Mouse (Mus musculus) liver, embryonic 14.5 days (tissue): ENCODE results near the gene Bud13. TPM values are rescaled to one million over a fixed set of nuclear protein-coding genes. Genes with fewer than 3 reads are reported as not detected.

Source experiments
- ATAC-seq: fragments of 200-750 bp; cut with Nextera tagmentation; 2 replicates; pipeline ENCODE4 v1.8.0; 2017; ENCODE audit warnings: moderate number of reproducible peaks, mild to moderate bottlenecking, moderate library complexity; ENCODE audit not compliant: insufficient read depth
- DNase-seq, 3 experiments: peaks; one replicate each; pipeline ENCODE4 v3.0.0-alpha.2; 2012 to 2013; ENCODE audit warnings: low read depth in 3 of 3, low spot score in 3 of 3
- H3K27ac ChIP-seq: fragments of 300-500 bp; sonication (generic); 2 replicates; pipeline ENCODE4 v1.5.1; 2014; ENCODE audit warnings: moderate library complexity, mild to moderate bottlenecking, control low read depth, inconsistent platforms
- H3K27me3 ChIP-seq: fragments of 300-500 bp; sonication (generic); 2 replicates; pipeline ENCODE4 v1.6.1; 2014; ENCODE audit warnings: mild to moderate bottlenecking, low read length, moderate library complexity; ENCODE audit not compliant: control insufficient read depth, insufficient read depth
- H3K36me3 ChIP-seq: fragments of 300-500 bp; sonication (generic); replicated peaks from 2 replicates; pipeline ENCODE4 v1.6.1; 2014; ENCODE audit warnings: low read depth; ENCODE audit not compliant: control insufficient read depth, insufficient read depth
- H3K4me1 ChIP-seq, 2 experiments: fragments of 200-500 bp in 1 of 2; fragments of 300-500 bp in 1 of 2; sonication (generic) in 1 of 2; replicated peaks; 2 replicates each; pipeline ENCODE4 v1.6.1; 2012 to 2014; ENCODE audit warnings: antibody characterized with exemption in 1 of 2, inconsistent platforms in 1 of 2, low read length in 1 of 2; ENCODE audit not compliant: control insufficient read depth in 2 of 2, insufficient read depth in 2 of 2
- H3K4me2 ChIP-seq: fragments of 300-500 bp; sonication (generic); 2 replicates; pipeline ENCODE4 v1.6.1; 2014; ENCODE audit warnings: low read depth, mild to moderate bottlenecking, control low read depth, moderate library complexity
- H3K4me3 ChIP-seq, 2 experiments: fragments of 200-500 bp in 1 of 2; fragments of 300-500 bp in 1 of 2; sonication (generic) in 1 of 2; 2 replicates each; pipeline ENCODE4 v1.5.1; 2012 to 2014; ENCODE audit warnings: low read depth in 2 of 2, low read length in 2 of 2, mild to moderate bottlenecking in 2 of 2, control low read depth in 1 of 2, inconsistent platforms in 1 of 2, moderate library complexity in 1 of 2; ENCODE audit not compliant: insufficient read depth in 1 of 2
- H3K9ac ChIP-seq: fragments of 300-500 bp; sonication (generic); replicated peaks from 2 replicates; pipeline ENCODE4 v1.6.1; 2014; ENCODE audit warnings: mild to moderate bottlenecking, control low read depth, moderate library complexity
- H3K9me3 ChIP-seq: fragments of 300-500 bp; sonication (generic); 2 replicates; pipeline ENCODE4 v1.6.1; 2016; ENCODE audit warnings: low read length, mixed read lengths; ENCODE audit not compliant: control insufficient read depth
- CTCF ChIP-seq: IDR thresholded peaks from 2 replicates; pipeline ENCODE4 v1.5.1; 2016; ENCODE audit warnings: antibody characterized with exemption, low read depth, control low read depth
- EP300 ChIP-seq: IDR thresholded peaks from 2 replicates; pipeline ENCODE4 v1.6.1; 2016; ENCODE audit warnings: antibody characterized with exemption, low read depth
- WGBS: fragments of 180-500 bp; shearing (Covaris S2); extraction: QIAGEN DNeasy Blood & Tissue Kit; methylation state at CpG from one replicate; pipeline ENCODE4 v1.1.7; 2014; ENCODE audit not compliant: insufficient replicate concordance; 5-methylcytosine and 5-hydroxymethylcytosine counted together
- polyA plus RNA-seq, 2 experiments: library from polyadenylated mRNA; depleted of rRNA in 1 of 2; stranded (reverse) in 1 of 2; unstranded in 1 of 2; fragments of >200 nt; fragmentation: Nextera tagmentation in 1 of 2; extraction: Ambion mirVana in 1 of 2; gene quantifications; 2 replicates each; pipeline versions ENCODE4 v1.2.1 to v1.2.3; 2012 to 2014

Gene Bud13
- polyA plus RNA-seq, 2 experiments = 4.5 to 5.5 TPM

GRCm38 (mm10) chr9:46274494-46274893, 8.3 kb upstream of the Bud13 start:
- DNase-seq = no peak
- Histone ChIP-seq H3K4me2 (peak overlapping the region; percentile 73), H3K9me3 (no peaks in the 10 kb centered on the region), H3K9ac (no peak overlapping the region), H3K27ac (no peak overlapping the region), H3K4me1 (peaks cover 7 to 9% of the 10 kb centered on the region in 2 experiments; a peak in 3 of 4 replicates), H3K27me3 (no peaks in the 10 kb centered on the region), H3K4me3 (no peak overlapping the region; a peak in 1 of 4 replicates), H3K36me3 (peaks cover 33% of the 10 kb centered on the region)
- no peak for TF ChIP-seq CTCF
- TF ChIP-seq EP300 = no peak
- 63% methylated on average over 9 of the region's 9 CpGs for WGBS
- no peak for ATAC-seq

GRCm38 (mm10) chr9:46298381-46298780, 15.6 kb downstream of the Bud13 start:
- ATAC-seq (no peak), DNase-seq (no peak)
- Histone ChIP-seq H3K27me3 (no peaks in the 10 kb centered on the region), H3K9ac (no peak overlapping the region), H3K36me3 (no peaks in the 10 kb centered on the region; the same call in 1 of the 2 replicates), H3K9me3 (no peaks in the 10 kb centered on the region), H3K4me1 (no peaks in the 10 kb centered on the region), H3K4me2 (no peak overlapping the region), H3K27ac (no peak overlapping the region), H3K4me3 (no peak overlapping the region)
- 71% methylated on average over 4 of the region's 4 CpGs for WGBS
- TF ChIP-seq CTCF (no peak), EP300 (no peak)

- no peaks in the 10 kb centered on the region for H3K4me1 ChIP-seq
- 3% methylated on average over 2 of the region's 2 CpGs for WGBS
- H3K27ac ChIP-seq = no peak overlapping the region
- DNase-seq = peak; percentile 15 to 24 (median 17)
- H3K27me3 ChIP-seq = no peaks in the 10 kb centered on the region
- TF ChIP-seq EP300 (no peak), CTCF (peak; percentile 91)
- H3K4me2 ChIP-seq = no peak overlapping the region
- no peaks in the 10 kb centered on the region; the same call in 1 of the 2 replicates for H3K36me3 ChIP-seq
- H3K4me3 ChIP-seq = no peak overlapping the region
- ATAC-seq = no peak
- no peaks in the 10 kb centered on the region for H3K9me3 ChIP-seq
- H3K9ac ChIP-seq = no peak overlapping the region
Observed at GRCm38 (mm10) chr9:46302142-46302541, 19.3 kb downstream of the Bud13 start.

GRCm38 (mm10) chr9:46309121-46309520, 26.3 kb downstream of the Bud13 start:
- Histone ChIP-seq H3K36me3 (no peaks in the 10 kb centered on the region), H3K9ac (no peak overlapping the region), H3K4me1 (no peaks in the 10 kb centered on the region), H3K9me3 (no peaks in the 10 kb centered on the region), H3K4me3 (no peak overlapping the region), H3K27me3 (no peaks in the 10 kb centered on the region), H3K4me2 (no peak overlapping the region), H3K27ac (no peak overlapping the region)
- 12% methylated on average over 7 of the region's 7 CpGs for WGBS
- ATAC-seq (no peak), DNase-seq (no peak)
- TF ChIP-seq CTCF = peak; percentile 58
- no peak for TF ChIP-seq EP300

- Histone ChIP-seq H3K36me3 (no peaks in the 10 kb centered on the region), H3K27ac (no peak overlapping the region), H3K4me1 (no peaks in the 10 kb centered on the region), H3K9ac (no peak overlapping the region), H3K27me3 (no peaks in the 10 kb centered on the region), H3K4me3 (no peak overlapping the region), H3K4me2 (no peak overlapping the region), H3K9me3 (no peaks in the 10 kb centered on the region)
- TF ChIP-seq CTCF (peak; percentile 98), EP300 (no peak)
- peak; percentile 22 to 40 (median 24) for DNase-seq
- 3% methylated on average over 4 of the region's 4 CpGs for WGBS
- ATAC-seq = no peak
Observed at GRCm38 (mm10) chr9:46314507-46314906, 31.7 kb downstream of the Bud13 start.
